Mouse (Mus musculus) embryonic facial prominence, embryonic 11.5 days (tissue): Measurements from ENCODE around the gene Vps25. TPM values are rescaled to one million over a fixed set of nuclear protein-coding genes. Genes with fewer than 3 reads are reported as not detected.

Experiments used
- ATAC-seq: fragments of 200-750 bp; cut with Nextera tagmentation; replicated peaks from 2 replicates; pipeline ENCODE4 v1.8.0; 2017; ENCODE audit warnings: low read depth; ENCODE audit not compliant: insufficient number of reproducible peaks, low FRiP score, low TSS enrichment
- DNase-seq: peaks from one replicate; pipeline ENCODE4 v3.0.0-alpha.2; 2015; ENCODE audit warnings: low spot score
- H3K27ac ChIP-seq: fragments of 300-500 bp; sonication (generic); replicated peaks from 2 replicates; pipeline ENCODE4 v1.5.1; 2014; ENCODE audit warnings: mild to moderate bottlenecking, low read depth, low read length, control low read depth
- H3K27me3 ChIP-seq: fragments of 300-500 bp; sonication (generic); 2 replicates; pipeline ENCODE4 v1.6.1; 2014; ENCODE audit warnings: mild to moderate bottlenecking, low read length, moderate library complexity, mixed read lengths; ENCODE audit not compliant: control insufficient read depth, insufficient read depth
- H3K36me3 ChIP-seq: fragments of 300-500 bp; sonication (generic); replicated peaks from 2 replicates; pipeline ENCODE4 v1.6.1; 2014; ENCODE audit warnings: low read depth, mild to moderate bottlenecking, low read length, moderate library complexity, mixed read lengths; ENCODE audit not compliant: control insufficient read depth, insufficient read depth
- H3K4me1 ChIP-seq: fragments of 300-500 bp; sonication (generic); 2 replicates; pipeline ENCODE4 v1.6.1; 2014; ENCODE audit warnings: low read length, mixed read lengths; ENCODE audit not compliant: control insufficient read depth, insufficient read depth
- H3K4me2 ChIP-seq: fragments of 300-500 bp; sonication (generic); 2 replicates; pipeline ENCODE4 v1.6.1; 2014; ENCODE audit warnings: low read depth, mild to moderate bottlenecking, control low read depth, low read length, moderate library complexity
- H3K4me3 ChIP-seq: fragments of 300-500 bp; sonication (generic); 2 replicates; pipeline ENCODE4 v1.5.1; 2014; ENCODE audit warnings: low read depth, low read length, control low read depth
- H3K9ac ChIP-seq: fragments of 300-500 bp; sonication (generic); replicated peaks from 2 replicates; pipeline ENCODE4 v1.6.1; 2014; ENCODE audit warnings: mild to moderate bottlenecking, control low read depth, low read length
- H3K9me3 ChIP-seq: fragments of 300-500 bp; sonication (generic); replicated peaks from 2 replicates; pipeline ENCODE4 v1.6.1; 2016; ENCODE audit warnings: mild to moderate bottlenecking, low read length, inconsistent platforms, mixed read lengths; ENCODE audit not compliant: control insufficient read depth
- WGBS: fragments of 180-500 bp; shearing (Covaris S2); extraction: QIAGEN DNeasy Blood & Tissue Kit; methylation state at CpG from one replicate; pipeline ENCODE4 v1.1.7; 2014; 5-methylcytosine and 5-hydroxymethylcytosine counted together
- polyA plus RNA-seq: library from polyadenylated mRNA; unstranded; fragments of >200 nt; fragmentation: Nextera tagmentation; extraction: Ambion mirVana; gene quantifications from 2 replicates; pipeline ENCODE4 v1.2.1, GENCODE M21; 2014

Gene Vps25
- polyA plus RNA-seq, 1 experiment from 2014 or later: 114 TPM

DNA sequence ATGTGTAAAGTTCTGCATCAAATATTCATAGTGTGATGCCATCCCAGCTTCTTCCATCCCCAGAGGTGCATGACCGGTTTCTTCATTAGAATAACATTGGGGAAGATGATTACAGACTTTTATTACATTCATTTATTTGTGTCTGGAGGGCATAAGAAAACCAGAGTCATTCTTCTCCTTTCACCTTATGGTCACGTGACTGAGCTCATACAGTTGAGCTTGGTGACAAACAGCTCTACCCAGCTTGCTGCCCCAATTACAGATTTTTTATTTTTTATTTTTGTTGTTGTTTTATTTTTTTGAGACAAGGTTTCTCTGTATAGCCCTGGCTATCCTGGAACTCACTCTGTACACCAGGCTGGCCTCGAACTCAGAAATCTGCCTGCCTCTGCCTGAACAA lies 18.9 kb downstream of the Vps25 start:
- Histone ChIP-seq H3K36me3 (no peaks in the 10 kb centered on the region), H3K27ac (no peak overlapping the region), H3K4me1 (peaks cover 4% of the 10 kb centered on the region; the same call in 1 of the 2 replicates), H3K4me2 (no peak overlapping the region), H3K9me3 (no peaks in the 10 kb centered on the region), H3K9ac (no peak overlapping the region), H3K27me3 (no peaks in the 10 kb centered on the region), H3K4me3 (no peak overlapping the region)
- WGBS: 80% methylated on average over 3 of the region's 3 CpGs
- ATAC-seq (no peak), DNase-seq (no peak)

DNA sequence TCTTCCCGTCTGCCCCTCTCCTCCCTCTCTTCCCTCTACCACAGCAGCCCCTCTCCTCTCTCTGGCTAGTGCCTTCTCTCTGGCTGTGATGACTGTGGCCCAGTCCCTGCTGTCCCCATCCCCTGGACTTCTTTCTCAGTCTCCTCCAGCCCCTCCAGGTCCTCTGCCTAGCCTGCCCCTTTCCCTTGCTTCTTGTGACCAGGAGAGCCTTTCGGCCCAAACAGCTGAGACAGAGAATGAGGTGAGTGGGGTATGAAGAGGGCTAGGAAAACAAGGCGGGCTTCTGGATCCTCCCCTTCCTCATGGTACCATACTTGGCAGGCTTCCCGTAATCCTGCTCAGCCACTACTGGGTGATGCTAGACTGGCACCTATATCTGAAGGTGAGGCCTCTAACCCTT lies 21.8 kb downstream of the Vps25 start:
- no peak overlapping the region for H3K4me2 ChIP-seq
- H3K4me1 ChIP-seq: peaks cover 4% of the 10 kb centered on the region; the same call in 1 of the 2 replicates
- WGBS: 78% methylated on average over 4 of the region's 4 CpGs
- H3K27ac ChIP-seq: no peak overlapping the region
- H3K27me3 ChIP-seq: no peaks in the 10 kb centered on the region
- H3K36me3 ChIP-seq: no peaks in the 10 kb centered on the region
- H3K9me3 ChIP-seq: no peaks in the 10 kb centered on the region
- no peak overlapping the region for H3K4me3 ChIP-seq
- H3K9ac ChIP-seq: no peak overlapping the region
- DNase-seq (no peak), ATAC-seq (no peak)

DNA sequence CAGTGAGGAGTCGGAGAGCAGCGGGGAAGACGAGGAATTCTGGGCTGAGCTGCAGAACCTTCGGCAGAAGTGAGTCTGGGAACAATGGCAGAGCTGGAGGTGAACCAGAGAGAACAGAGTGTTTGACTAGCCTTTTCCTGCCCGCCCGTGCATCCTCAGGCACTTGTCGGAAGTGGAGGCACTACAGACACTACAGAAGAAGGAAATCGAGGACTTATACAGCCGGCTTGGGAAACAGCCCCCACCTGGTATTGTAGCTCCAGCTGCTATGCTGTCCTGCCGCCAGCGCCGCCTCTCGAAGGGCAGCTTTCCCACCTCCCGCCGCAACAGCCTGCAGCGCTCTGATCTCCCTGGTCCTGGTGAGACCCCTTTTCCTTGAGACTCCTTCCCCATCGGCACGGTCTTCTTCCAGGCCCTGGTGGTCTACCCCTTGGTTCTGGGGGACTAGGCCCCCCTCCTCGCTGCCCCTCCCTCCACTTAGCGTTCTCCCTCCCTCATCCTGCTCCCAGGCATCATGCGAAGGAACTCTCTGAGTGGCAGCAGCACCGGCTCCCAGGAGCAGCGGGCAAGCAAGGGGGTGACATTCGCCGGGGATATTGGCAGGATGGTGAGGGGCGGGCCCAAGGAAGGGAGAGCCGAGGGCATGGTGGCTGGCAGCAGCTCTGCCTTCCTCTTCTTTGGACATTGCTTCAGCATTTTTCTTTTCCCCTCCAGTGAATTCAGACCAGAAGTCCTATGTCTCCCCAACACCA lies 23.0 kb downstream of the Vps25 start:
- DNase-seq (no peak), ATAC-seq (no peak)
- no peaks in the 10 kb centered on the region for H3K27me3 ChIP-seq
- H3K27ac ChIP-seq: no peak overlapping the region
- H3K36me3 ChIP-seq: no peaks in the 10 kb centered on the region
- WGBS: 40% methylated on average over 27 of the region's 27 CpGs
- H3K9ac ChIP-seq: peak overlapping the region; percentile 22
- no peak overlapping the region for H3K4me3 ChIP-seq
- no peak overlapping the region; the same call in 1 of the 2 replicates for H3K4me2 ChIP-seq
- H3K4me1 ChIP-seq: peaks cover 4% of the 10 kb centered on the region; the same call in 1 of the 2 replicates
- H3K9me3 ChIP-seq: no peaks in the 10 kb centered on the region

DNA sequence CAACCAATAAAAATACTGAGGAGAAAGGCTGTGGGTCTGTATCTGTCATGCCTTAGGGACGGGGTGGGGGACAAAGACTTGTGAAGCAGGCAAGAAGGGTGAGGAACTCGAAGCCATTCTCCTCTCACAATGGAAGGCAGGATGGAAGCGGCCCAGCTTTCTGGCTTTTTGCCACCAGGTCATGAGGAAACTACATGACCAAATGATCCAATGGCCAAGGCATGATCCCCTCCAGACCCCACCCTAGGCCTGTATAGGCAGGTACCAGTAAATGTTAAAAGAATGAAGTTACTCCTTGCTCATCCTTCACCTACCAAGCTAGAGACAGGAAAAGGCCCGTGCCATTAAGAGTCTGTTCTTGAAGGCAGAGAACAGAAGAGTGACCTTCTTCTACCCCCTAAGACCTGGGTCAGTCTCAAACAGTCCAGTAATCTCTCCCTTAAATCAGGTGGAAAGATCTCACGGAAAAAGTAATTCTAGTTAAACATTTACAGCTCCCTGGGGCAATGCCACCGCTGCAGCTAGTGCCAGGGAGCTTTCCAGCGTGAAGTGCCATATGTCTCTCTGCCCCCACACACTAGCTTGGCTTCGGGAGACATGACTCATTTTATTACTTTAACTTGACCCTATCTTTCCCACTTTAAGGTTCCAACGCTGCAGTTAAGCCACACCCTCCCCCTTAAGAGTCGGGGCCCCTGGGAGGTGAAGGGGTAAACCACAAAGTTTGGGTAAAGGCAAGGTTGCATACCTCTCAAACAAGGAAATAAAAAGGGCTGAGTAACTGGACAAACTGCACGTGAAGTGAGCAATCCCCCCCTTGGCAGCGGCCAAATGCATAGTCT lies 24.1 kb downstream of the Vps25 start:
- Histone ChIP-seq H3K27me3 (no peaks in the 10 kb centered on the region), H3K9ac (peak overlapping the region; percentile 69), H3K4me2 (peak overlapping the region; percentile 82), H3K9me3 (no peaks in the 10 kb centered on the region), H3K4me1 (peaks cover 4% of the 10 kb centered on the region; the same call in 1 of the 2 replicates), H3K27ac (no peak overlapping the region), H3K4me3 (peak overlapping the region; percentile 67), H3K36me3 (no peaks in the 10 kb centered on the region)
- no peak for DNase-seq
- WGBS: 78% methylated on average over 12 of the region's 12 CpGs
- ATAC-seq: no peak

DNA sequence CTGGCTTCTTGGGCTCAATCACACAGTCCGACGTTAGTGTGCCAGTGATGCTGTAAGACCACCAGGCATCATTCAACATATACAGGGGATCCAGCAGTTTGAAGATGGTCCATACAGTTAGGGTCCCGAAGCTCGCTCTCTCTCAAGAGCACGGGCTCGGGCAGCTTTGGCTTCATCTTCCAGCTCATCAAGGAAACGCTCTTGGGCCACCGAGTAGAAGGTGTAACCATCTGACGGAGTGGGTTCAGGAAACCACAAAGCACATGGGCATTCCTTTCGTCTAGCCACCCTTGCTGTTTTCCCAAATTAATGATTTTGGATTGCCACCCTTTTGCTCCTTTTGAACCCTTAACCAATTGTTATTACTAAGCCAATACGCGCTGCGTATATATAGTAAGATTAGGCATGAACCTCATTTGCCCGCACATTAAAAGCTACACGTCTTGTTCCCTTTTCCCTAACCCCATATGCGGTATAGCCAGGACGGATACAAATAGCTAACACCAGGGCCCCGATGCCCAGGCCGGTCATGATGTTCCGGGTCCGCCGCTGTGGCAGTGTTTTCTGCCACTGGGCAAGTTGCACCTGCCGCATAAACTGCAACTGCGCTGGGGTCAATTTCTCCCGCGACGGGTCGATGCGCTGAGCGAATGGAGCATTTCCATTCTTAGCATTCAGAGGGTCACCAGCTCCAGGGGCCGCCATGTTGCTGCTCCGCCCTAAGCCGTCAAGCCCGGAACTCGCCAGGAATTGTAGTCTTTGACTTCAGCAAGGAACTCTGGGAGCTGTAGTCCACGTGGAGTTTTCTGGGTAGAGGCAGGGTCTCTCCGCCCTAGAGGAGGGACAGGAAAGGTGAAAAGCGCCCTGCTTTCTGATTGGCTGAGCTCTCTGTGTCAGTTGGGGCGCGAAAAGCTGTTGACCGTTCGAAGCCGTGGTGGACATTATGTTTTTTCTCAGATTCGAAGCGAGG lies 25.0 kb downstream of the Vps25 start, which contains the start of the genes Cntd1 and Coa3:
Cntd1 (plus strand) TSS at position 790 of the 970 bp plus-strand sequence.
Coa3 (minus strand) TSS at position 892 of the 970 bp plus-strand sequence.
- H3K9me3 ChIP-seq: no peaks in the 10 kb centered on the region
- peaks cover 4% of the 10 kb centered on the region; the same call in 1 of the 2 replicates for H3K4me1 ChIP-seq
- peak within 1 kb of the TSS; percentile 82 for H3K4me2 ChIP-seq
- no peaks in the 10 kb centered on the region for H3K27me3 ChIP-seq
- H3K9ac ChIP-seq: peak within 1 kb of the TSS; percentile 69
- WGBS: 10% methylated on average over 45 of the region's 45 CpGs
- H3K27ac ChIP-seq: no peak within 1 kb of the TSS
- H3K4me3 ChIP-seq: peak within 1 kb of the TSS; percentile 67
- ATAC-seq (peak; percentile 91), DNase-seq (peak; percentile 97)
- H3K36me3 ChIP-seq: no peaks in the 10 kb centered on the region

DNA sequence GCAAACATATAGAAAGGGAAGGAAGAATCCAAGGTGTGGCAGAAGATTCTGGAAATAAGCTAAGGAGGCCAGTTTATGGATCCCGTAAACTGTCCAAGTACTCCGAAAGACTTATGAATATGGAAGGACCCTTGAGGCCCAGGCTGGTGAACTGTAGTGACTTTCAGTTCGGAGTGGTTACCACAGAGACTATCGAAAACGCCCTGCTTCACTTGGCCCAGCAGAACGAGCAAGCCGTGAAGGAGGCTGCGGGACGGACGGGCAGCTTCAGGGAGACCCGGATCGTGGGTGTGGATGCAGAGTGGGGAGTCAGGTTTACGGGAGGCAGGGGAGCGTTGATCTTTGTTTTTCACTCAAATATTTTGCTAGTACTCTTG lies 25.7 kb downstream of the Vps25 start:
- WGBS: 61% methylated on average over 14 of the region's 14 CpGs
- Histone ChIP-seq H3K9ac (no peak overlapping the region), H3K4me1 (peaks cover 4% of the 10 kb centered on the region; the same call in 1 of the 2 replicates)

DNA sequence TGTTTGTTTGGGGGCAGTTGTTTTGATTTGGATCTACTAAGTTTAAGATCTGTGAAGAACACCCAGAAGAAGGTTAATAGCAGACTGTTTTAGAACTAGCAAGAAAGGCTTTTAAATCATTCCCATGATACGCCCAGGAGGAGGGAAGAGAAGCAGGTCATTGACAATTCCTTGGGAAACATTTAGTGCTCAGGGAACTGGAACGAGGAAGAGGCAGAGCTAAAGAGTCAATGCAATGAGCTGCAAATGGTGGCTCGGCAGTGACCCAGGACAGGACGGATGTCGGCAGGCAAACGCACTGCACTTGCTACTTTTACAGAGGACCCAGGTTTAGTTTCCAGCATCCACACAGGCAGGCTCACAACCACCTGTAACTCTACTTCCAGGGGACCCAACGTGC lies 27.3 kb downstream of the Vps25 start:
- 46% methylated on average over 7 of the region's 7 CpGs for WGBS
- H3K27ac ChIP-seq: no peak overlapping the region
- no peak overlapping the region for H3K4me3 ChIP-seq
- no peaks in the 10 kb centered on the region for H3K36me3 ChIP-seq
- peaks cover 4% of the 10 kb centered on the region; the same call in 1 of the 2 replicates for H3K4me1 ChIP-seq
- ATAC-seq: no peak
- no peak for DNase-seq
- H3K27me3 ChIP-seq: no peaks in the 10 kb centered on the region
- no peak overlapping the region for H3K9ac ChIP-seq
- H3K4me2 ChIP-seq: no peak overlapping the region
- no peaks in the 10 kb centered on the region for H3K9me3 ChIP-seq

More for the DNA sequence above, 25.7 kb downstream of the Vps25 start:
- no peak overlapping the region for H3K27ac ChIP-seq
- DNase-seq: no peak
- 0 out of 2 replicates have a peak, but pooled peaks have one; percentile 10 for ATAC-seq
- H3K9me3 ChIP-seq: no peaks in the 10 kb centered on the region
- H3K4me2 ChIP-seq: peak overlapping the region; percentile 7
- H3K4me3 ChIP-seq: 0 out of 2 replicates have a peak overlapping the region, but pooled peaks have one; percentile 67
- no peaks in the 10 kb centered on the region for H3K27me3 ChIP-seq
- no peaks in the 10 kb centered on the region for H3K36me3 ChIP-seq
